Mouse (Mus musculus) hindbrain, embryonic 12.5 days (tissue): ENCODE measurements around the gene Otop2. TPM values are rescaled to one million over a fixed set of nuclear protein-coding genes. Genes with fewer than 3 reads are reported as not detected.

ENCODE experiments used
- ATAC-seq: fragments of 200-750 bp; cut with Nextera tagmentation; 2 replicates; pipeline ENCODE4 v1.8.0; 2017; ENCODE audit warnings: moderate TSS enrichment; ENCODE audit not compliant: low FRiP score
- H3K27ac ChIP-seq: fragments of 300-500 bp; sonication (generic); 2 replicates; pipeline ENCODE4 v1.5.1; 2016; ENCODE audit warnings: mild to moderate bottlenecking
- H3K27me3 ChIP-seq: fragments of 300-500 bp; sonication (generic); 2 replicates; pipeline ENCODE4 v1.6.1; 2016; ENCODE audit warnings: mild to moderate bottlenecking
- H3K36me3 ChIP-seq: fragments of 300-500 bp; sonication (generic); 2 replicates; pipeline ENCODE4 v1.6.1; 2016; ENCODE audit warnings: mild to moderate bottlenecking
- H3K4me1 ChIP-seq: fragments of 300-500 bp; sonication (generic); 2 replicates; pipeline ENCODE4 v1.6.1; 2016
- H3K4me2 ChIP-seq: fragments of 300-500 bp; sonication (generic); replicated peaks from 2 replicates; pipeline ENCODE4 v1.6.1; 2016; ENCODE audit warnings: mild to moderate bottlenecking
- H3K4me3 ChIP-seq: fragments of 300-500 bp; sonication (generic); 2 replicates; pipeline ENCODE4 v1.5.1; 2016; ENCODE audit warnings: mild to moderate bottlenecking
- H3K9ac ChIP-seq: fragments of 300-500 bp; sonication (generic); 2 replicates; pipeline ENCODE4 v1.6.1; 2016; ENCODE audit warnings: mild to moderate bottlenecking, moderate library complexity
- H3K9me3 ChIP-seq: fragments of 300-500 bp; sonication (generic); replicated peaks from 2 replicates; pipeline ENCODE4 v1.6.1; 2016; ENCODE audit warnings: mild to moderate bottlenecking
- WGBS: fragments of 180-500 bp; shearing (Covaris S2); methylation state at CpG from one replicate; pipeline ENCODE4 v1.1.7; 2016; 5-methylcytosine and 5-hydroxymethylcytosine counted together
- polyA plus RNA-seq: library from polyadenylated mRNA; unstranded; fragments of >200 nt; fragmentation: Nextera tagmentation; extraction: Ambion mirVana; gene quantifications from 2 replicates; pipeline ENCODE4 v1.2.1, GENCODE M21; 2016

The Otop2 gene
- polyA plus RNA-seq, result not detected in 2 replicates

DNA sequence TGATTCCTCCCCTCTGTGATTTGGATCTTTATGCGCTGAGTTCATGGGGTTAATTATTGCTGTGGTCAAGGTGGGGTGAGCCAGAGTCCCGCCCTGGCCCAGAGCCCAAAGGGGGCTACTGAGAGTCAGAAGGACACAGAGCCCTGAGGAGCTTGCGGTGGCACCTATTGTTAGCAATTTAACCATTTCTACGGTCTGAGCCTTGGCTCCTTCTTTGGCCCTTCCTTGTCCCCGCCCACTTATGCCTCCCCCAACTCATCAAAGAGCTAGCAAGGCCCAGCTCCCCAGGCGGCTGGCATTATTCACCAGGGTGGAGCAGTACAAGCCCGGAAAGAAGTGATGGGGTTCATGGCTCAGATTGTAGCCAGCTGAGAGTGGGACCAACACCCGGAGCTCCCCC is at the start of gene Otop2:
Otop2 (plus strand) TSS at position 301 of the 400 bp plus-strand sequence.
- no peak within 1 kb of the TSS for H3K27ac ChIP-seq
- H3K9ac ChIP-seq, result no peak within 1 kb of the TSS
- peaks cover 6% of the 10 kb centered on the region; the same call in 1 of the 2 replicates for H3K4me1 ChIP-seq
- H3K4me3 ChIP-seq, result no peak within 1 kb of the TSS
- 15% methylated on average over 8 of the region's 8 CpGs for WGBS
- H3K9me3 ChIP-seq, result no peaks in the 10 kb centered on the region
- H3K4me2 ChIP-seq, result no peak within 1 kb of the TSS
- H3K27me3 ChIP-seq, result peaks cover 30% of the 10 kb centered on the region
- ATAC-seq, result no peak
- no peaks in the 10 kb centered on the region for H3K36me3 ChIP-seq

DNA sequence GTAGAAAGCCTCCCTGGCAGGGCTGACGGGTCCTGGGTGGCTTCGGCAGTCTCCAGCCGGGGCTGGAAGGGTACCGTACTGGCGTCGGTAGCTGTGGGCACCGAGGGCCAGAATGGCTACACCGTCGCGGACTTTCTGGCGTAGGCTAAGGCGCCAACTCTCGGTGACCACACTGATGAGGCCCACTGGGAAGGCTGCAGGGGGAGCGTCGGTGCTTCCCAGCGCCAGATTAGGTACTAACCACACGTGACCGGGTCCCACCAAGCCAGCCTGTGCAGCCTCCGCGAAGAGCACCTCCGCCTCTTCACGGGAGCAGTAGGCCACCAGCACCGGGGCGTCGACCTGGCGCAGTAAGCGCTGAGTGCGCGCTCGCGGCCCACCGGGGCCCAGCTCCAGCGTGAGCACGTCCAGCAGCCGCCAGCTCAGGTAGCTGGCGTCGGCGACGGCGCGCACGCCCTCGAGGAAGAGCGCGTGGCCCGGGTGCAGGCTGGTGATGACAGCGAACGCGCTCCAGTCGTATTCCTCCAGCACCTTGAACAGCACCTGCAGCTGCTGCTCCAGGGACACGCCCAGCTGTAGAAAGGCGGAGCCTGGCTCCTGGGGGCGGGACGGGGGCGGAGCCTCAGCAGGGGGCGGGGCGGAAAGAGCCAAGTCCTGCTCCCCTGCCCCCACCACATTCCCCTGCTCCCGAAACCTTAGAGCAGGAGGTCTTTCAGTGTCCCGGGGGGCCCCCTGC is 49.0 kb upstream of the Otop2 start:
- H3K27me3 ChIP-seq, result peaks cover 98% of the 10 kb centered on the region
- H3K4me2 ChIP-seq, result peak overlapping the region; percentile 33
- no peak overlapping the region for H3K9ac ChIP-seq
- peak overlapping the region; percentile 16 for H3K4me3 ChIP-seq
- ATAC-seq, result no peak
- 17% methylated on average over 59 of the region's 59 CpGs for WGBS
- no peak overlapping the region for H3K27ac ChIP-seq
- no peaks in the 10 kb centered on the region for H3K9me3 ChIP-seq
- no peaks in the 10 kb centered on the region for H3K36me3 ChIP-seq
- H3K4me1 ChIP-seq, result peaks cover 7% of the 10 kb centered on the region

DNA sequence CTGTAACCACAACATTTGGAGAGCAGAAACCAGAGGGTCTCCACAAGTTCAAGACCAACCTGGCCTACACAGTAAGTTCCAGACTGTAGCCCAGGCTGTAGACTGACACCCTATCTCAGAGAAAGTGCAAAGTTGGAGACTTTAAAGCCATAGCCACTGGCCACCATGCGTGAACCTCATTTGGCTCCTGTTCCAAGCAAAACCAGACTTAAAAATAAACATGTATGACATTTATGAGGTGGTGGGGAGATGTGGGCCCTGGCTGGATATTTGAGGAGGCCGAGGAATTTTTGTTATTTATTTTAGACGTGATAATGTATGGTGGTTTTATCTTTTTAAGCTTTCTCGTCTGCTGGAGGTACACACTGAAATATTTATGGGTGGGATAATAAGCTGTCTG is 47.8 kb upstream of the Otop2 start:
- H3K4me3 ChIP-seq, result no peak overlapping the region
- WGBS, result 88% methylated on average over 4 of the region's 4 CpGs
- H3K27me3 ChIP-seq, result peaks cover 99% of the 10 kb centered on the region
- no peak overlapping the region for H3K9ac ChIP-seq
- no peaks in the 10 kb centered on the region for H3K36me3 ChIP-seq
- no peak overlapping the region for H3K27ac ChIP-seq
- peaks cover 7% of the 10 kb centered on the region for H3K4me1 ChIP-seq
- H3K4me2 ChIP-seq, result no peak overlapping the region
- H3K9me3 ChIP-seq, result no peaks in the 10 kb centered on the region
- no peak for ATAC-seq

DNA sequence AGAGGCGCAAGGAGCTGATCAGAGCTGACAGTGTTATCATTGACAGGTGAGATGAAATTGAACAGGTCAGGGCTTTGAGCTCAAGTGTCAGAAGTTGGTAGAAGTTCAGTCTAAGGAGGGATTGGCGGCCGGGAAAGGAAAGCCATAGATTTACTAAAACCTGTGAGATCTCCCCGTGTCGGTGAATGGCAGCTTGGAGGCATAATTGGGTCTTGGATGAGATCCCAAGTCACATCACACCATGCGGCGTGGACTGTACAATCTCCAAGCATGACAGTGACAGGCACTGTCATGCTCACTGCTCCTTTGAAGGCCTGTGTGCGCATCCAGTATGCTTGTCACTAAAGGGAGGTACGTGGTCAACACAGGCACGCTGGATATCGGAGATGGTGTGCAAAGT is 44.0 kb upstream of the Otop2 start:
- ATAC-seq, result no peak
- 82% methylated on average over 11 of the region's 11 CpGs for WGBS
- peaks cover 99% of the 10 kb centered on the region for H3K27me3 ChIP-seq
- H3K9me3 ChIP-seq, result no peaks in the 10 kb centered on the region
- H3K4me1 ChIP-seq, result peaks cover 31% of the 10 kb centered on the region
- no peak overlapping the region for H3K9ac ChIP-seq
- no peaks in the 10 kb centered on the region for H3K36me3 ChIP-seq
- H3K4me2 ChIP-seq, result no peak overlapping the region
- H3K4me3 ChIP-seq, result no peak overlapping the region
- H3K27ac ChIP-seq, result no peak overlapping the region

DNA sequence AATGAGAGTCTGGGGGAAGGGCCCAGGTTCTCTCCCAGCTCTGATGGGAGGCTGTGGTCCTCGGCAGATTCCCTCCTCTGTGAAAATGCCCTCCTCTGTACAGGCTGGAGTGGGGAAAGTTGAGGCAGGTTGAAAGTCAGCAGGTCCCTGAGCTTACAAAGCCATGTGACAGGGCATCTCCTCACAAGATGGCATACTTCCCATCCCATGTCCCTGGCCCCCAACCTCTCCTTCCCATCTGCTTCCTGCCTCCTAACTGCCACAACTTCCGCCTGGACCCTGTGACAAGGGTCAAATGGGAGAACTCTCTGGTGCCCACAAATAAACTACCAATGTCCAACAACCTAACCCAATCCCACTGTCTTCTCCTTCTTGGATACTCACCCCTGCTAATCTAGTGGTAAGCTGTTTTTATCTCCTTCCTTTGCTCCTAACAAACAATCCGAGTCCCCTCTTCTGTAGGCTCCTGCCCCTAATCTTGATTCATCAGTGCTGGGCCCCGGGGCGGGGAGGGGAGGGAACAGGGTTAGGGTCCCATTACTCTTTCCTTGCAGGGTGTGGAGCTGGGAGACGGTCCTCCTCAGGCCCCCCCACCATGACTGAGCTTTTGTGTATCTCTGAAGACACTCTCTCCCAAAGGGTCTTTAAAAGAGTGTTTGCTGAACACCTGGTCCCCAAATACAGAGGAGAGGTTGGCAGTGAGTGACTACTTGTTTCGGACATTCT is 42.7 kb upstream of the Otop2 start:
- ATAC-seq, result no peak
- WGBS, result 71% methylated on average over 7 of the region's 7 CpGs
- Histone ChIP-seq H3K4me1 (peaks cover 28% of the 10 kb centered on the region), H3K36me3 (peaks cover 11% of the 10 kb centered on the region; the same call in 1 of the 2 replicates), H3K9me3 (no peaks in the 10 kb centered on the region), H3K27ac (no peak overlapping the region), H3K4me3 (no peak overlapping the region), H3K4me2 (no peak overlapping the region), H3K9ac (no peak overlapping the region), H3K27me3 (peaks cover 99% of the 10 kb centered on the region)

DNA sequence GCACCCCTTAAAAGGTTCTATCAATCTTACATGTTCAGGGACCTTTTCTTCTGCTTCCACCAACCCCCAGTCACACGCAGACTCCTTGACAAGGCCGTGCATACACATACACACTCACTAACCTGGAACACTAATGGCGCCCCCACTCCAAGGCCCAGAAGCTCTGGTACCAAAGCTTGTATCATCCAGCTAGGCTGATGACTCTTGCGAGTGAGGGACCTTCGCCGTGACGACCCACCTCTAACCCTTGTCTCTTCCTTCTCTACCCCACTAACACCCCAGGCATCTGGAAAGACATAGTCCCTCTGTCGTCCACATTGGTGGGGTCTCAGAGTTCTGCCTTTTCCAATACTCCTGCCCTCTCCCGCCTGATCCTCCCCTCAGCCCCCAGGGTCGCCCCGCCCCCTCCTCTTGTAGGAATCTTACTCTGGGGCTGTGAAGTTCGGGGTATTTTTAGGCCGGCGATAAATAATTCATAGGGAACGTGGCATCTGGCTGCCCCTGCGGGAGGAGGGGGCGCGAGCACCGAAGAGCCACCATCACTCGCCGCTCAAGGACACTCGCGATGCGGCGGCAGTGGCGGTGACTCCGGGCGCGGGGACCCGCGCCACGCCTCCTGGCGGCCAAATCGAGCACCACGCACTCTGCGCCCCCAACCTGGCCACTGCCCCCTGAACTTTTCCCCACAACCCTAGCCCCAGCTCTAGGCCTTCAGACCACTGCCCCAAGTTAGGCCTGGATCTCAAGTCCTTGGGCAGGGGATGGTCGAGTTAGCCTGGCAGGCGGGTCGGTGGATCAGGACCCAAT is 41.9 kb upstream of the Otop2 start:
- 6% methylated on average over 38 of the region's 39 CpGs for WGBS
- peaks cover 15% of the 10 kb centered on the region; the same call in 1 of the 2 replicates for H3K36me3 ChIP-seq
- H3K9me3 ChIP-seq, result no peaks in the 10 kb centered on the region
- ATAC-seq, result peak; percentile 26; the same call in 1 of the 2 replicates
- peaks cover 30% of the 10 kb centered on the region for H3K4me1 ChIP-seq
- H3K4me2 ChIP-seq, result peak overlapping the region; percentile 50
- peak overlapping the region; percentile 21 for H3K4me3 ChIP-seq
- H3K27ac ChIP-seq, result no peak overlapping the region
- peaks cover 98% of the 10 kb centered on the region for H3K27me3 ChIP-seq
- 0 out of 2 replicates have a peak overlapping the region, but pooled peaks have one; percentile 23 for H3K9ac ChIP-seq

DNA sequence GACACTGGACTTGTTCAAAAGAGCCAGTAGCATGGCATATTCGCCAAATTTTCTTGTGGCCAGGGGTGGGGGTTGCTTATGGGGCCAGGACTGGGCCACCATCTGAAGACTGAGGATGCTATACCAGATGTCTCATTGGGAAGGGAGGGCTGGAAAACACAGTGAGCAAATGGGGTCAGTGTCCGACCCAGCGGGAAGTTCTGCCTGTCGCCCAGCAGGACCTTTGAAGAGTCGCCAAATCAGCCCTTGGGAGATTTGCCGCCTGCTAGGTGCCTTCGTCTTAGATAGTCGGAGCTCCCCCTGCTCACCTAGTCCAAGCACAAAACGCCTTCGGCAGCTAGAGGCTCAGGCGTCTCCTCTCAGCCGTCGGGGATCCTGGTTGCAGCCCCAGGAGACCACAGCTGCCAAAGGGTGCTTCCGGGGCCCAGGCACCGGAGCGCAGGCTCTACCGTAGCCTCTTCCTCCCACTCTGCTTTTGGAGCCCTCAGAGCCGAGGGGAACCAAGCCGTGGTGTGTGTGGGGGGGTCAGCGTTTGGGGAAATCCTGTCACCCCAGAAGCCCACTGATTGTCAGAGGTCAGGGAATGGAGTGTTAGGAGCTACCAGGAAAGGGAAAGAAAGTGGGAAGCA is 41.1 kb upstream of the Otop2 start:
- ATAC-seq, result no peak
- H3K36me3 ChIP-seq, result peaks cover 15% of the 10 kb centered on the region; the same call in 1 of the 2 replicates
- WGBS, result 5% methylated on average over 20 of the region's 20 CpGs
- H3K4me1 ChIP-seq, result peaks cover 32% of the 10 kb centered on the region
- H3K27ac ChIP-seq, result no peak overlapping the region
- no peaks in the 10 kb centered on the region for H3K9me3 ChIP-seq
- H3K27me3 ChIP-seq, result peaks cover 90% of the 10 kb centered on the region
- H3K4me3 ChIP-seq, result no peak overlapping the region; the same call in 1 of the 2 replicates
- no peak overlapping the region for H3K9ac ChIP-seq
- H3K4me2 ChIP-seq, result peak overlapping the region; percentile 60

DNA sequence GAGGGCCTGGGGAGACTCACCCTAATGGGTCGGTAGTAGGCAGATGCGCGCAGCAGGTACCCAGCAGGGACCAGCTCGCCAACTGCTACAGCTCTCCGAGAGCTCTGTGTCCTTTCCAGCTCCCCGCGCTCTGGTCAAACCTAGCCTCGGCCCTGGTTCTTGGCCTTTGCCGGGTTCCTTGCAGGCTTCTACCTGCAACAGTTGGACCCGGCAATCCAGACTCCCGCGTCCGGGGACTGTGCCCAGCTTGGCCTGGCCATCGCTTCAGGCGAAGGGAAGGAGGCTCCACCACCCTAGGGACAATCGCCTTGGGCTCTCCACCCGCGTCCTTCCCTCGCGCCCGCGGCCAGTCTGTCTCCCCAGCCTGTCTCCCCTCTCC is 40.6 kb upstream of the Otop2 start:
- peak overlapping the region; percentile 55; the same call in 1 of the 2 replicates for H3K9ac ChIP-seq
- H3K4me1 ChIP-seq, result peaks cover 32% of the 10 kb centered on the region
- 2% methylated on average over 22 of the region's 22 CpGs for WGBS
- peak overlapping the region; percentile 60 for H3K4me2 ChIP-seq
- H3K9me3 ChIP-seq, result no peaks in the 10 kb centered on the region
- no peak overlapping the region for H3K27ac ChIP-seq
- peaks cover 85% of the 10 kb centered on the region for H3K27me3 ChIP-seq
- peak overlapping the region; percentile 35 for H3K4me3 ChIP-seq
- ATAC-seq, result no peak
- H3K36me3 ChIP-seq, result peaks cover 15% of the 10 kb centered on the region; the same call in 1 of the 2 replicates

DNA sequence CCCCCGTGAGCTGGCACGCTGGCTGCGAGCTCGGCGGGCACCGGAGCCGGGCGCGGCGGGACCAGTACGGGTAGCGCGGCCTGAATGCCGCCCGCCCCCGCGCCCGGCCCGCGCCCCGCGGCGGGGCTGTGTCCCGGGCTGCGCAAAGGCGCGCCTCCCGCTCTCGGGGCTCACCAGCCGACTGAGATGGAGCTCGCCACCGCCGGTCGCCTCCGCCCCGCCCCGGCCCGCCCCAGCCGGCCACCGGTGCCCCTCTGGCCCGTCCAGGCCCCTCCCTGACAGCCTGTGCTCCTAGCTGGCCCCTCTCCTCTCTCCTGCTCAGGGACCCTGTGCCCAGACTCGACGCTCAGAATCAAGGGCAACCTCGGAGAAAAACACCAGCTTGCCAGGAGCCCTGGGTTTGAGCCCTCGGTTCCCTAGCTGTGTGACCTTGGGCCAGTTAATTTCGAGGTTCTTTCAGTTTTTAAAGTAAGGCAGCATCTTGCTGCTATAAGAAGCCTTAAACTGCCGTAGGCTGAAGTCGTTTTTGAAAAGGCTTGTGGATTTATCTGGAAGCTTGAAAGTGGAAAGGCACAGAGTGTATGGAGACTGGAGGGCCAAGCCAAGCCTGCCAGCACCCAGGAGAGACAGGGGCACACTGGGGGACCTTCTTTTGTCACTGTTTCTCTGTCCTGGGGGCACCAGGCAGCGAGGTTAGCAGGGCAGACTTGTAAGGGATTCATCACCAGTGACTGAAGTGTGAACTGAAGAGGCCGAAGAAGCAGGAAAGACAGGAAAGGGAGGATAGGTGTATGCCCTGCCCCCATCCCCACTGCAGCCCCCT is 39.7 kb upstream of the Otop2 start, which contains the start of gene Grin2c:
Grin2c (minus strand) TSS at position 183 of the 823 bp plus-strand sequence.
- peaks cover 32% of the 10 kb centered on the region for H3K4me1 ChIP-seq
- H3K4me2 ChIP-seq, result peak within 1 kb of the TSS; percentile 60
- peak within 1 kb of the TSS; percentile 55 for H3K9ac ChIP-seq
- peaks cover 15% of the 10 kb centered on the region; the same call in 1 of the 2 replicates for H3K36me3 ChIP-seq
- peak within 1 kb of the TSS; percentile 35 for H3K4me3 ChIP-seq
- peaks cover 76% of the 10 kb centered on the region for H3K27me3 ChIP-seq
- 7% methylated on average over 39 of the region's 50 CpGs for WGBS
- ATAC-seq, result no peak
- no peaks in the 10 kb centered on the region for H3K9me3 ChIP-seq
- no peak within 1 kb of the TSS for H3K27ac ChIP-seq

DNA sequence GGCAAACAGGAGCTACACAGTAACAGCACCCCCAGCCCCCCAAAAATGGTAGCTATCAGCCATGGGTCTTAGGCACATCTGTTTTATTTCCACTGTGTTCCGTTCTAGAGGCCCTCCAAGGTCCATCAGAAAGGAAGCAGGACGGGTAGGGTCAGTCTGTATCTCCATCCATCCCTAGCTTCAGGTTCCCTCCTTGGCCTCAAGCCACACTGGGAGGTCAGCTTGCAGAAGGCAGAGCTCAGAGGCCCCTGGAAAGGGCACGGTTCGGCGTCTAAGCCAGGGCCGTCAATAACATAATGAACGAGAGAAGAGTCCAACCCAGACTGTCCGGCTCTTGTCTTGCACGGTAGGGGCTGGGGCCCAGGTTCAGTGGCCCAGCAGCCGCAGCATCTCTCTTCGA is 39.0 kb upstream of the Otop2 start:
- peaks cover 69% of the 10 kb centered on the region for H3K27me3 ChIP-seq
- no peaks in the 10 kb centered on the region for H3K9me3 ChIP-seq
- 63% methylated on average over 11 of the region's 11 CpGs for WGBS
- peaks cover 32% of the 10 kb centered on the region for H3K4me1 ChIP-seq
- no peak overlapping the region for H3K4me3 ChIP-seq
- H3K4me2 ChIP-seq, result no peak overlapping the region
- peaks cover 15% of the 10 kb centered on the region; the same call in 1 of the 2 replicates for H3K36me3 ChIP-seq
- H3K9ac ChIP-seq, result no peak overlapping the region
- H3K27ac ChIP-seq, result no peak overlapping the region
- no peak for ATAC-seq
